Mouse (Mus musculus) gastrocnemius, adult 2 months (tissue): ENCODE measurements around the gene 1700001P01Rik. TPM values are rescaled to one million over a fixed set of nuclear protein-coding genes. Genes with fewer than 3 reads are reported as not detected.
"Not testable (repeated sequence)": the region's sequence is repeated elsewhere in the genome, so short reads cannot be mapped to it uniquely, and the experiment has no call there.

Source experiments
- DNase-seq: peaks from one replicate; pipeline ENCODE4 v3.0.0; 2022
- H3K27ac ChIP-seq: fragments of 200-600 bp; 2 replicates; pipeline ENCODE4 v1.8.1; 2022; ENCODE audit warnings: mild to moderate bottlenecking
- H3K4me3 ChIP-seq: fragments of 200-600 bp; 2 replicates; pipeline ENCODE4 v1.8.1; 2022; ENCODE audit warnings: mild to moderate bottlenecking, moderate library complexity
- CTCF ChIP-seq: fragments of 200-600 bp; IDR thresholded peaks from 2 replicates; pipeline ENCODE4 v1.8.1; 2022; ENCODE audit warnings: antibody characterized with exemption, mild to moderate bottlenecking, moderate library complexity
- intact Hi-C: fragments of 180-260 bp; cut with DNase I; formaldehyde crosslinking; loops from one replicate; pipeline ENCODE4 v1.15.1; 2025
- total RNA-seq, 2 experiments: library from RNA; stranded (reverse); gene quantifications; 2 replicates each; pipeline ENCODE4 v1.2.3; 2021

1700001P01Rik gene
- total RNA-seq, 2 experiments from 2014 or later: 0.39 to 0.56 TPM

GRCm38 (mm10) chr11:97799146-97799993, 23.7 kb upstream of the 1700001P01Rik start:
- intact Hi-C loops: loop anchor here (2.0 to 5.0 kb wide), 3 partner anchors 43 to 188 kb away; partner anchors contain the start of genes B230217C12Rik, Fbxo47 and Plxdc1
- peak; percentile 89 for DNase-seq
- Histone ChIP-seq H3K27ac (peak overlapping the region; percentile 97), H3K4me3 (peak overlapping the region; percentile 99)
- no peak for TF ChIP-seq CTCF

- DNase-seq: peak; percentile 88
- intact Hi-C loops: loop anchor here (2.0 to 5.0 kb wide), 3 partner anchors 44 to 189 kb away; partner anchors contain the start of genes B230217C12Rik, Fbxo47 and Plxdc1
- H3K4me3 ChIP-seq: peak within 1 kb of the TSS; percentile 99
- peak within 1 kb of the TSS; percentile 97 for H3K27ac ChIP-seq
- no peak for TF ChIP-seq CTCF
These were observed 23.0 kb upstream of the 1700001P01Rik start, which contains the start of gene Lasp1 for GRCm38 (mm10) chr11:97798782-97799145. Gene Lasp1 (plus strand): TSS chr11:97799000.

DNA sequence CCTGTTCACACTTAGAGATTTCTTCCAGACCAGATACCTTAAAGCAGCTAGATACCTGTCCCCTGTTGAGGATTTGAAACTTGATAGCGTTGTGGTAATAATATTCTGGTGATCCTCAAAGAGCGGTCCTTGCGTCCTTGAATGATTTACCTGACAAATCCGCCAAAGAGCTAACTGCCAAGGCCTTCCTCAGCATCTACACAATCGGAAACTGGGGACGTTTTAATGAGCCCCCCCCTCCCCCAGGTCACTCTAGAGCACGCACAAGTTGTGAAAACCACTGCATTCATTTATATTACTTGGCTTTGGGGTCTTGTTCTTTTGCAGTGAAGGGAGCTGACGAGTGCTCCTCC, 22.3 kb upstream of the 1700001P01Rik start:
- H3K27ac ChIP-seq: peak overlapping the region; percentile 97
- DNase-seq: no peak
- no peak for TF ChIP-seq CTCF
- intact Hi-C loops: loop anchor here (2.0 to 5.0 kb wide), 3 partner anchors 44 to 189 kb away; partner anchors contain the start of genes B230217C12Rik, Fbxo47 and Plxdc1
- H3K4me3 ChIP-seq: peak overlapping the region; percentile 2; the same call in 1 of the 2 replicates

GRCm38 (mm10) chr11:97797369-97798082, 21.8 kb upstream of the 1700001P01Rik start:
- intact Hi-C loops: loop anchor here (2.0 to 5.0 kb wide), 3 partner anchors 45 to 190 kb away; partner anchors contain the start of genes B230217C12Rik, Fbxo47 and Plxdc1
- Histone ChIP-seq H3K4me3 (peak overlapping the region; percentile 2; the same call in 1 of the 2 replicates), H3K27ac (peak overlapping the region; percentile 97)
- peak; percentile 64 for DNase-seq
- no peak for TF ChIP-seq CTCF

DNA sequence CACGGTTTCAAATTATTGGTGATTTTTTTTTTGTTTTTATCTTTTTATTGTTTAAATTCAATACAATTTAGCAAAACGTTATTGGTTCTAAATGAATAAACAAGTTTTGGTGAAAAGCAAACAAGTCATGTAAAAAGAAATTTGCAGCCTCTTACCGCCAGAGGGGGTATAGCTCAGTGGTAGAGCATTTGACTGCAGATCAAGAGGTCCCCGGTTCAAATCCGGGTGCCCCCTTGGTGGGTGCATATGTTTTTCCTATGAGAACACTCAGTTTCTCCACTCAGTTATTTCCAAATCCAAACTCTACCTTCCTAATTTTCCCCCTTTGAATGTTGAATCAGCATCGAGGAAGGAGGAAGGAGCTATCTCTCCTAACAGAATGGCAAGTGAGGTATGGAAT, 21.2 kb upstream of the 1700001P01Rik start:
- intact Hi-C loops: loop anchor here (5.0 kb wide), 2 partner anchors 45 to 190 kb away; partner anchors contain the start of genes B230217C12Rik and Plxdc1
- peak; percentile 77 for DNase-seq

DNA sequence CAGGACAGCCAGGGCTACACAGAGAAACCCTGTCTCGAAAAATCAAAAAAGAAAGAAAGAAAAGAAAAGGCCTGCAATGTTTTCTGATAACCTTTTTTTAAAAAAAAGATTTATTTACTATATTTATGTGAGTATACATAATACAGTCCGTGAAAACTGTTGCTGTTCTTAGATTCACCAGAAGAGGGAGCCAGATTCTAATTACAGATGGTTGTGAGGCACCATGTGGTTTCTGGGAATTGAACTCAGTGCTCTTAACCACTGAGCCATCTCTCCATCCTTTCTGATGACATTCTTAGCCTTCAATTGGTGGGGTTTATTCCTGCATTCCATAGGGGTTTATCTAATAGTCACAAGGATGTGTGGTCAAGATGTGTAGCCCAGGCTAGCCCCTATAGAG, 17.4 kb upstream of the 1700001P01Rik start:
- H3K4me3 ChIP-seq: no peak overlapping the region
- intact Hi-C loops: loop anchor here (2.0 kb wide), 1 partner anchor 90 kb away; no protein-coding TSS in a partner anchor
- DNase-seq: no peak
- no peak overlapping the region for H3K27ac ChIP-seq
- peak; percentile 84 for TF ChIP-seq CTCF

More for the DNA sequence above, 21.2 kb upstream of the 1700001P01Rik start:
- Histone ChIP-seq H3K27ac (peak overlapping the region; percentile 97; the same call in 1 of the 2 replicates), H3K4me3 (no peak overlapping the region)
- peak; percentile 51 for TF ChIP-seq CTCF

DNA sequence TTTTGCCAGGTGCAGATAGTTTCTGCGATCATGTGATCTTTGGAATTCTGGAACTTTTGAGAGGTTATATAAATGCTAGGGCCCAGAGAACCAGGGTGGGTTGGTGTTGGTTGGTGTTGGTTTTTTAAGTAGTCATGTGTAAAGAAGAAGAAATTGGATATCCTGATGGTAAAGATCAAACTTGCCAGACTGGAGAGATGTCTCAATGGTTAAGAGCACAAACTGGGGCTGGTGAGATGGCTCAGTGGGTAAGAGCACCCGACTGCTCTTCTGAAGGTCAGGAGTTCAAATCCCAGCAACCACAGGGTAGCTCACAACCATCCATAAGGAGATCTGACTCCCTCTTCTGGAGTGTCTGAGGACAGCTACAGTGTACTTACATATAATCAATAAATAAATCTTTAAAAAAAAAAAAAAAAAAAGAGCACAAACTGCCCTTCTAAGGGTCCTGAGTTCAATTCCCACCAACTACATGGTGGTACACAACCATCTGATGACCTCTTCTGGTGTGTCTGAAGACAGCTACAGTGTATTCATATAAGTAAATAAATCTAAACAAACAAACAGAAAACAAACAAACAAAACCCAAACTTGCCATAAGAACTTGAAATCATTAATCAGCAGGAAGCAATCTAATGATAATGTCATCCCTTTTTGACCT, 15.2 kb upstream of the 1700001P01Rik start:
- intact Hi-C loops, DNase-seq, H3K4me3 ChIP-seq, H3K27ac ChIP-seq: not testable (repeated sequence)

- Histone ChIP-seq H3K27ac (no peak overlapping the region), H3K4me3 (no peak overlapping the region)
- DNase-seq: no peak
- TF ChIP-seq CTCF: no peak
- intact Hi-C loops: no loop called here
These were observed 14.0 kb upstream of the 1700001P01Rik start for GRCm38 (mm10) chr11:97789727-97790126.

DNA sequence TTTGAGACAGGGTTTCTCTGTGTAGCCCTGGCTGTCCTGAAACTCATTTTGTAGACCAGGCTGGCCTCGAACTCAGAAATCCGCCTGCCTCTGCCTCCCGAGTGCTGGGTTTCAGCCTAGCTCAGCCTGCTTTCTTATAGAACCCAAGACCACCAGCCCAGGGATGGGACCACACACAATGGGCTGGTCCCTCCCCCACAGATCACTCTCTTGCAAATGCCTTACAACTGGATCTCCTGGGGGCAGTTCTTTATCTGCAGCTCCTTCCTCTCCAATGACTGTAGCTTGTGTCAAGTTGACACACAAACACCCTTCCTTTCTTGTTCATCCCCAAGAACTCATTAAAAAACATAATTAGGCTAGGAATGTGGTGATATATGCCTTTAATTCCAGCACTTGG, 12.2 kb upstream of the 1700001P01Rik start:
- Histone ChIP-seq H3K4me3 (no peak overlapping the region), H3K27ac (no peak overlapping the region)
- intact Hi-C loops: no loop called here
- TF ChIP-seq CTCF: no peak
- no peak for DNase-seq

- no peak for TF ChIP-seq CTCF
- Histone ChIP-seq H3K27ac (peak overlapping the region; percentile 88), H3K4me3 (peak overlapping the region; percentile 85)
- DNase-seq: no peak
- intact Hi-C loops: no loop called here
These were observed 6.8 kb upstream of the 1700001P01Rik start for GRCm38 (mm10) chr11:97782564-97782895.

GRCm38 (mm10) chr11:97781832-97782563, 6.3 kb upstream of the 1700001P01Rik start, which contains the start of gene Rpl23:
Gene Rpl23 (minus strand): TSS chr11:97782437.
- TF ChIP-seq CTCF: no peak
- intact Hi-C loops: no loop called here

More at GRCm38 (mm10) chr11:97781832-97782563, 6.3 kb upstream of the 1700001P01Rik start, which contains the start of gene Rpl23:
- Histone ChIP-seq H3K4me3 (peak within 1 kb of the TSS; percentile 85), H3K27ac (peak within 1 kb of the TSS; percentile 88)
- DNase-seq: peak; percentile 99
